Mouse (Mus musculus) bone marrow macrophage, adult 2 months (primary cell): ENCODE measurements around the gene Ranbp3.

Source experiments
- CTCF ChIP-seq: IDR thresholded peaks from 2 replicates; pipeline ENCODE4 v1.5.1; 2012; ENCODE audit warnings: low read depth, mild to moderate bottlenecking, low read length, moderate library complexity
- POLR2A ChIP-seq: IDR thresholded peaks from 2 replicates; pipeline ENCODE4 v1.6.1; 2012; ENCODE audit warnings: mild to moderate bottlenecking, low read depth, low read length, borderline replicate concordance

GRCm38 (mm10) chr17:56669766-56670165, 3.3 kb upstream of the Ranbp3 start:
- no peak for TF ChIP-seq CTCF
- no peak for TF ChIP-seq POLR2A
